Mouse (Mus musculus) lung, postnatal 14 days (tissue): Measurements from ENCODE around the gene Tap1.
"Not testable (repeated sequence)": the region's sequence is repeated elsewhere in the genome, so short reads cannot be mapped to it uniquely, and the experiment has no call there.

Source experiments
- DNase-seq: peaks from one replicate; pipeline ENCODE4 v3.0.0; 2021

Gene Tap1

GRCm38 (mm10) chr17:34187261-34187916 lies at the start of gene Tap1, which contains the start of gene Psmb9:
Gene Tap1, plus strand, starts transcription at chr17:34187553.
Gene Psmb9, minus strand, starts transcription at chr17:34187764.
- DNase-seq: peak; percentile 100

- DNase-seq: no peak
Observed at GRCm38 (mm10) chr17:34137601-34138000, 49.8 kb upstream of the Tap1 start.

- DNase-seq: no peak
Observed at GRCm38 (mm10) chr17:34138655-34139054, 48.7 kb upstream of the Tap1 start.

GRCm38 (mm10) chr17:34139416-34139815 lies 47.9 kb upstream of the Tap1 start:
- DNase-seq: peak; percentile 52

GRCm38 (mm10) chr17:34140240-34140639 lies 47.1 kb upstream of the Tap1 start:
- DNase-seq: no peak

- no peak for DNase-seq
Observed at GRCm38 (mm10) chr17:34141448-34141847, 45.9 kb upstream of the Tap1 start.

- no peak for DNase-seq
Observed at GRCm38 (mm10) chr17:34142456-34143010, 44.8 kb upstream of the Tap1 start.

- peak; percentile 68 for DNase-seq
Observed at GRCm38 (mm10) chr17:34143033-34143432, 44.3 kb upstream of the Tap1 start, which contains the start of gene H2-DMb2. Gene H2-DMb2, plus strand, starts transcription at chr17:34143307.

GRCm38 (mm10) chr17:34143461-34143860 lies 43.9 kb upstream of the Tap1 start:
- no peak for DNase-seq

GRCm38 (mm10) chr17:34144221-34144620 lies 43.1 kb upstream of the Tap1 start:
- not testable (repeated sequence) for DNase-seq

GRCm38 (mm10) chr17:34144960-34145371 lies 42.4 kb upstream of the Tap1 start:
- DNase-seq: no peak

- DNase-seq: peak; percentile 74
Observed at GRCm38 (mm10) chr17:34152923-34153322, 34.4 kb upstream of the Tap1 start, which contains the start of gene H2-DMb1. Gene H2-DMb1, plus strand, starts transcription at chr17:34153072.

- DNase-seq: no peak
Observed at GRCm38 (mm10) chr17:34155534-34155933, 31.8 kb upstream of the Tap1 start.

- peak; percentile 41 for DNase-seq
Observed at GRCm38 (mm10) chr17:34164202-34164895, 23.0 kb upstream of the Tap1 start.

GRCm38 (mm10) chr17:34165033-34165730 lies 22.2 kb upstream of the Tap1 start:
- DNase-seq: no peak

- peak; percentile 53 for DNase-seq
Observed at GRCm38 (mm10) chr17:34169279-34169678, 18.1 kb upstream of the Tap1 start.

- DNase-seq: no peak
Observed at GRCm38 (mm10) chr17:34170487-34170876, 16.9 kb upstream of the Tap1 start.

GRCm38 (mm10) chr17:34170877-34171498 lies 16.4 kb upstream of the Tap1 start:
- peak; percentile 92 for DNase-seq

- no peak for DNase-seq
Observed at GRCm38 (mm10) chr17:34172528-34172927, 14.8 kb upstream of the Tap1 start.

GRCm38 (mm10) chr17:34174075-34174474 lies 13.3 kb upstream of the Tap1 start:
- no peak for DNase-seq

- DNase-seq: no peak
Observed at GRCm38 (mm10) chr17:34177179-34177578, 10.2 kb upstream of the Tap1 start.

GRCm38 (mm10) chr17:34179019-34179418 lies 8.3 kb upstream of the Tap1 start:
- DNase-seq: no peak
